Mouse (Mus musculus) erythroblast, embryonic 14.5 days (primary cell): ENCODE results near the gene Sumo1.

Experiments
- GATA1 ChIP-seq: IDR thresholded peaks from 2 replicates; pipeline ENCODE4 v1.6.1; 2012; ENCODE audit warnings: low read length, inconsistent platforms, mixed read lengths
- TAL1 ChIP-seq: IDR thresholded peaks from 3 replicates; pipeline ENCODE4 v1.6.1; 2012; ENCODE audit warnings: low read length, inconsistent platforms, mixed read lengths

GRCm38 (mm10) chr1:59589271-59589670 is 81.4 kb downstream of the Sumo1 start:
- TF ChIP-seq GATA1 (no peak), TAL1 (no peak)
